ENCODE assay signal across 25 mouse cellular contexts in the genomic region with DNA sequence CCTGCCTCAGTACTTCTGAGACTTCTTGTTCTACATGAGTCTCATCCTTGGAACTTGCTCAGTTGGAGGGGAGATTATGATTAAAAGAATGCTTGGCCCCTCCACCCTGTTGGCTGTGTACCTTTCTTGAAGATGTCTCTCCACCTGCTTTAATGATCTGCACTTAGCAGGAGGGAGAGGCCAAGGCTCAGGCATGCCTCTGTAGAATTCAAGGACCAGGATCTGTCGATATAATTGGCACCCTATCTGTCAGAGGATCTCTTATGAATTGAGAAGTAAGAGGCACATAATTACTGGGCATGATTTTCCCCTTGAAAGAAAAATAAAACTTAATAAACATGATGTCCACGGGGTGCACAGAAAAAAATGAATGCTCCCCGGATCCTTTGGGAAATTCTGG.
"Had no signal": no experiment of that assay in that cellular context is flagged by ENCODE, and none has a peak within 500 bp of the region (broad histone marks: within the 10 kb centered on the region; RNA-seq: fewer than 3 reads in every experiment).

No protein-coding gene starts in this region.

- H3K27me3 ChIP-seq: heart, embryonic 13.5 days; heart, embryonic 15.5 days; hindbrain, embryonic 15.5 days; kidney, embryonic 15.5 days; limb, embryonic 12.5 days had no signal

- H3K9ac ChIP-seq: heart, embryonic 13.5 days; heart, embryonic 15.5 days; hindbrain, embryonic 15.5 days; kidney, embryonic 15.5 days; limb, embryonic 12.5 days had no signal

- H3K4me1 ChIP-seq: heart, embryonic 13.5 days; heart, embryonic 15.5 days; hindbrain, embryonic 15.5 days; kidney, embryonic 15.5 days; limb, embryonic 10.5 days; limb, embryonic 12.5 days had no signal

- H3K9me3 ChIP-seq: heart, embryonic 13.5 days; heart, embryonic 15.5 days; hindbrain, embryonic 15.5 days; kidney, embryonic 15.5 days; limb, embryonic 10.5 days; limb, embryonic 12.5 days had no signal

- H3K27ac ChIP-seq: heart, adult 2 months; heart, embryonic 13.5 days; heart, embryonic 15.5 days; hindbrain, embryonic 15.5 days; hindbrain, postnatal 0 days; kidney, embryonic 15.5 days; kidney, postnatal 0 days; layer of hippocampus, adult 2 months; left cerebral cortex, adult 2 months; limb, embryonic 10.5 days; limb, embryonic 12.5 days had no signal

- ATAC-seq: hindbrain, postnatal 0 days; intestine, embryonic 16.5 days had no signal

- H3K36me3 ChIP-seq: heart, embryonic 13.5 days; heart, embryonic 15.5 days; hindbrain, embryonic 15.5 days; kidney, embryonic 15.5 days; limb, embryonic 10.5 days; limb, embryonic 12.5 days had no signal

- DNase-seq: gastrocnemius, postnatal 14 days; gastrocnemius, postnatal 36 days; heart, adult 11 months; heart, adult 2 months; heart, postnatal 14 days; heart, postnatal 36 days; kidney, adult 11 months; kidney, adult 2 months; kidney, adult 9 months; kidney, postnatal 14 days; kidney, postnatal 36 days; liver had no signal

- H3K4me3 ChIP-seq: heart, adult 2 months; heart, embryonic 13.5 days; heart, embryonic 15.5 days; hindbrain, embryonic 15.5 days; kidney, embryonic 15.5 days; layer of hippocampus, adult 2 months; left cerebral cortex, adult 2 months; limb, embryonic 10.5 days; limb, embryonic 12.5 days had no signal

- H3K4me2 ChIP-seq: heart, embryonic 11.5 days; heart, embryonic 13.5 days; heart, embryonic 15.5 days; hindbrain, embryonic 15.5 days; kidney, embryonic 15.5 days; limb, embryonic 12.5 days; liver, embryonic 11.5 days had no signal
